Mouse (Mus musculus): Measurements from ENCODE around the gene Gm8909.
"Not testable (repeated sequence)": the region's sequence is repeated elsewhere in the genome, so short reads cannot be mapped to it uniquely, and the experiment has no call there.

Gene Gm8909

DNA sequence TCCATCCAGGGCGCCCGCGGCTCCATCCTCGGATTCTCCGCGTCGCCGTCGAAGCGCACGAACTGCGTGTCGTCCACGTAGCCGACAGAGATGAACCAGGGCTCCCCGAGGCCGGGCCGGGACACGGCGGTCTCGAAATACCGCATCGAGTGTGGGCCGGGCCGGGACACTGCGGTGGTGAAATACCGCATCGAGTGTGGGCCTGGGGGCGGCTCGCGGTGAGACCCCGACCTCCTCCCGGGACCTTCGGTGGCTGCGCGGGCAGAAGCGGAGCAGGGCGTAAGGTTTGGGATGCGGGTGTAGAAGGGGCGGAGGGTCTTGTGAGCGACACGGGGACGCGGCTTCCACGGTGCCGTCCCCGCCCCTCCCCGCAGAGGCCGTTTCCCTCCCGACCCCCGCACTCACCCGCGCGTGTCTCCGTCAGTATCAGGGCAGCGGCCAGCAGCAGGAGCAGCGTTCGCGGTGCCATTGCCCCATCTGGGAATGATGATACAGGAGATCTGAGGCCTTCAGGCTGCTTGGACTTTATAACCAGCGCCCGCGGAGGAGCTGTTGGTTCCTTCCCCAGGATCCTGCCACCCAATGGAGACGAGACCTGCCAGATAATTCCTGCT, at the start of gene Gm8909:
TSS of gene Gm8909 (minus strand) at position 499 of the 614 bp plus-strand sequence.
- in situ Hi-C loops (cut with MboI, MseI), result no loop called here

DNA sequence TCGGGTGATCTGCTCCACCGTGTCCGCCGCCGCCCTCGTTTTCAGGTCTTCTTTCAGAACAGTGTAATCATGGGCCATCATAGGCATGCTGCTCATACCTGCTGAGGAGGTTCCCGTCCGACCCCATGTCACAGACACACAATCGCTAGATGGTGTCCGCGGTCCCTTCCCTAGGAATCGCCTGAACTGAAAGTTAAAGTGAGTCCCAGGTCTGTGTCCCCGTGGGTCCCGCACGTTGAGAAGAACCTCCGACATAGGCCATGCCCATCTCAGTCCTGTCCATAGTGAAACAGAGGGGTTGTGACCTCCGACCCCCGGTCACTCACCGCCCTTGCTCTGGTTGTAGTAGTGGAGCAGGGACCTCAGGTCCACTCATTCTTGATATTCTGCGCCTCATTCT, 47.2 kb upstream of the Gm8909 start:
- in situ Hi-C loops (cut with MboI, MseI), result no loop called here

DNA sequence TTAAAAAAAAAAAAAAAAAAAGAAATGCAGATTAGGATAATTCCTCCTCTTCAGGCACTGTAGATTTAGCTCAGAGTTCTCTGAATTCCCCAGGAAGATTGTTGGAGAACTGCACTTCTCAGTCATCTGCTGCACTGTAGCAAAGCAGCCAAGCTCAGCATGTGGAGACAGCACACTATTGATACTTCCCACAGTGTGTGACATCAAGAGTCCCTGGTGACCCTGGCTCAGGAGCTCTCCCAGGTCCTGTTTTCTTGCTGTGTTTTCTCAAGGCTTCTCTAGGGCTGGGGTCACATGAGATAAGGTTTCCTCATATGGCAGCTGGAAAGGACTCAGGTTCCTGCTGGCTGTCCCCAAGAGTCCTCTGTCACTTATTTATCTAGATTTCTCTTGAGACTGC, 38.5 kb upstream of the Gm8909 start:
- in situ Hi-C loops (cut with MboI, MseI), result loop anchor here (10.0 kb wide), 1 partner anchor 58 kb away; no protein-coding TSS in a partner anchor

GRCm38 (mm10) chr17:36205862-36206261, 37.5 kb upstream of the Gm8909 start:
- in situ Hi-C loops (cut with MboI, MseI), result loop anchor here (10.0 kb wide), 1 partner anchor 59 kb away; no protein-coding TSS in a partner anchor

GRCm38 (mm10) chr17:36205456-36205855, 37.1 kb upstream of the Gm8909 start:
- in situ Hi-C loops (cut with MboI, MseI), result loop anchor here (10.0 kb wide), 1 partner anchor 59 kb away; no protein-coding TSS in a partner anchor

GRCm38 (mm10) chr17:36201851-36202250, 33.5 kb upstream of the Gm8909 start:
- in situ Hi-C loops (cut with MboI, MseI), result loop anchor here (10.0 kb wide), 1 partner anchor 63 kb away; no protein-coding TSS in a partner anchor

DNA sequence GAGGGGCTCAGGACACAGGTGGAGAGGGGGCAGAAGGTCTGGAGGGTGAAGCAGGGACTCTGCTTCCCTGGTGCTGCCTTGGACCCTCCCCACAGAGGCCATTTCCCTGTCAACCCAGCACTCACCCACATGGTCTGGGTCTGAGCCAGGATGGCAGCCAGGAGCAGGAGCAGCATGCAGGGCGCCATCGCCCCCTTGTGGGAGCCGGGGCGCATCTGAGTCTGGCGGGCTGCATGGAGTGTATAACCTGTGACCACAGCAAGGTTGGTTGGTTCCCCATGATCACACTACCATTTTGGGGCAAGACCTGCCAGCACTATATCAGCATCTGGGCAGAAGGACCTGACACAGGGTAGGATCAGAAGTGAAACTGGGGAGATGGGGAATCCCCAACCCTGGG, 30.0 kb upstream of the Gm8909 start:
- in situ Hi-C loops (cut with MboI, MseI), result no loop called here

DNA sequence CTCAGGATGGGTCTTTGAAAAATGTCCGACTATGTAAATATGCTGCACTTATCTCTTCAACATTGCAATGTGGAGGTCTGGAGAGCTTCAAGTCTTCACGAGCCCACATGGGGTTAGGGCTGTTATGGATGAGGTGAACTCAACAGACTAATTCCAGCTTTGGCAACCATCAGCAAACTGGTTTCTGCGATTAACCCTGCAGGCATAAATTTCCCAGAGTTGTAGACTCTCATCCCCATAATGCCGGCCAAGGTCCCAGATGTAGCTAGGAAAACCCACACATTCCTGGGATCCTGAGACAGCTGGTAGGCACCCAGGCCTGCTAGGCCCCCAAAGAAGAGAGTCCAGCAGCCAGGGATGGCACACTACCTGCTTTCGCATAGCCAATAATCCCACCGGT, 26.1 kb upstream of the Gm8909 start:
- in situ Hi-C loops (cut with MboI, MseI), result loop anchor here (5.0 kb wide), 1 partner anchor 33 kb away; no protein-coding TSS in a partner anchor

- in situ Hi-C loops (cut with MboI, MseI), result loop anchor here (5.0 kb wide), 1 partner anchor 34 kb away; no protein-coding TSS in a partner anchor
Measured at GRCm38 (mm10) chr17:36193546-36194141, 25.3 kb upstream of the Gm8909 start.

DNA sequence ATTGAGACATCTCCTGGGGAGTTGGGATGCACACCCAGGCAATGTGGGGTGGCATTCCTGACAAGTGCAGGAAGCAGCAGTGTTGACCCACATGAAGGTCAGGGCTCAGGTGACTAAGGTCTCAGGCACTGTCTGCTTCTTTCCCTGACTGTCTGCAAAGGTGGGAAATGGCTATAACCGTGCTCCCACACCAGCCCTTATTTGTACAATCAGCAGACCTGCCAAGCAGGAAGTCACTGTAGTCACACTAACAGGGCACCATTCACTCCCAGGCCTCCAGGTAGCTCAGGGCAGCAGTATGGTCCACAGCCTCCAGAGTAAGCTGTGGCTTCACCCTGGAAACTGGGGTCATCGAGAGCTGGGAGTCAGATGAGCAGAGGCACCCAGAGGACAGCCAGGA, 24.0 kb upstream of the Gm8909 start:
- in situ Hi-C loops (cut with MboI, MseI), result loop anchor here (5.0 kb wide), 1 partner anchor 35 kb away; no protein-coding TSS in a partner anchor

GRCm38 (mm10) chr17:36190169-36190507, 21.8 kb upstream of the Gm8909 start, which contains the start of gene H2-T3:
Gene H2-T3, minus strand, starts transcription at chr17:36190287.
- in situ Hi-C loops (cut with MboI, MseI), result loop anchor here (5.0 kb wide), 1 partner anchor 37 kb away; no protein-coding TSS in a partner anchor

- in situ Hi-C loops (cut with MboI, MseI), result loop anchor here (5.0 kb wide), 1 partner anchor 38 kb away; no protein-coding TSS in a partner anchor
Measured at GRCm38 (mm10) chr17:36189491-36190168, 21.3 kb upstream of the Gm8909 start.

- in situ Hi-C loops (cut with MboI, MseI), result no loop called here
Measured at GRCm38 (mm10) chr17:36187540-36187939, 19.2 kb upstream of the Gm8909 start.

DNA sequence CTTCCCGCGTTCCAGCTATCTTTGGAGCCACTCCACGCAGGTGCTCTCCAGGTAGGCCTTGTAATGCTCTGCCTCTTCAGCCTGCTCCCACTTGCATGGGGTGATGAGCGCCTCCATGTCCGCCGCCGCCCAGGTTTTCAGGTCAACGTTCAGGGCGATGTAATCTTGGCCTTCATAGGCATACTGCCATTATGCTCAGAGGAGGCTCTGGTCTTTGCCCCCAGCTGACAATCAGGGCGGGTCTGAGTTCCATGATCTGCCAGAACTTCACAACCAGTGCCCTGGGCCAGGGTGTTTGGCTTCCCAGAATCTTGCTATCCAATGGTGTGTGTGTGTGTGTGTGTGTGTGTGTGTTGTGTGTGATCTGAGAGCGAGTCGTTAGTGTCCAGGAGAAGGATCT, 13.9 kb upstream of the Gm8909 start:
- in situ Hi-C loops (cut with MboI, MseI), result no loop called here

DNA sequence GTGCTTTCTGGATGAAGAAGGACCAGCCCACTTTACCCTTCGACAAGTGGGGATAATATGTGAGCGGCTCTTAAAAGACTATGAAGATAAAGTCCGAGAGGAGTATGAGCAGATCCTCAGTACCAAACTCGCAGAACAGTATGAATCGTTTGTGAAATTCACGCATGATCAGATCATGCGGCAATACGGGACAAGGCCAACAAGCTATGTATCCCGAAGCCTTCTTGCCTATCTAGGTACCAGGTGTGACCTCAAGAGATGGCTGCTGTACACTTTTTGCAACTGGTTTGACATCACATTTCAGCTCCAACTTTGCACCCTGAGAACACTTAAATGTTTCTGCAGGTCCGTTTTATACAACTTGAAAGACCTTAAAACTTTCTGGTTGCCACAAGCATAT, 11.1 kb upstream of the Gm8909 start:
- in situ Hi-C loops (cut with MboI, MseI), result loop anchor here (5.0 kb wide), 1 partner anchor 87 kb away; no protein-coding TSS in a partner anchor

- in situ Hi-C loops (cut with MboI, MseI), result loop anchor here (5.0 kb wide), 1 partner anchor 87 kb away; no protein-coding TSS in a partner anchor
Measured at GRCm38 (mm10) chr17:36178938-36179337, 10.6 kb upstream of the Gm8909 start.

DNA sequence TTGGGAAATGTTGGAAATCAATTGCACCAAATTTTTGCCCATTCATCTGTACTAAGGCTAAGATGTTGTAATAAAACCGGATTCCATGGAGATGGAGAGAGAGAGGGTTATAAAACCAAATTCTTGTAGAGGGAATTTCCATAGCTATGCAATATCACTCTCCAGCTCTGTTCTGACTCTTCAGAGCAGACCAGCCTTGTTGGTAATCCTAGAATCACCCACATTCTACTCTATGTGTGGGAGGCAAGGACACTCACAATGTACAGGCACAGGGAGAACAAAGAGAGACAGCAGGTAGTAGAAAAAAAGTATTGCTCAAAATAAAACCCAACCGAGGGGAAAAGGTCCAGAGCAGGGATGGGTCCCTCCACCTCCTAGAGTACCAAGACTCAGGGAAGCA, 7.8 kb upstream of the Gm8909 start:
- in situ Hi-C loops (cut with MboI, MseI), result loop anchor here (5.0 kb wide), 1 partner anchor 84 kb away; no protein-coding TSS in a partner anchor

- in situ Hi-C loops (cut with MboI, MseI), result no loop called here
Measured at GRCm38 (mm10) chr17:36170287-36170814, 2.0 kb upstream of the Gm8909 start.

- in situ Hi-C loops (cut with MboI, MseI), result no loop called here
Measured at GRCm38 (mm10) chr17:36169753-36170152, 1.4 kb upstream of the Gm8909 start.

DNA sequence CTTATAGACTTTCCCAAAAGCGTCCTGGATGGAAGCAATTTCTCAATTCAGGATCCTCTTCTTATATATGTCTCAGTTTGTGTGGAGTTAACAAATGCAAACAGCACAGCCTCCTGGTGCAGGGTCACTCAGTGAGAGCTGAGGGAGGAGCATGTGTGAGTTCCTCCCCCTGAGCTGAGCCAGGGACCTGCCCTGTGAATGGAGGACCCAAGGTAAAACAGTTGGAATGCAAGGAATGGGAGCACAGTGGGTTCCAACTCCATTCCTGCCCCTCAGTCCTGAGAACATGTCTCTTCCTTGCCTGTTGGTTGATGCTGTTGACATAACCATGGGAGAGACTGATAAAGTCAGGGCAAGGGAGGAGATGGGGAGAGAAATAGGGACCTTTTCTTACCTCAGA, 757 bp upstream of the Gm8909 start:
- in situ Hi-C loops (cut with MboI, MseI), result not testable (repeated sequence)

DNA sequence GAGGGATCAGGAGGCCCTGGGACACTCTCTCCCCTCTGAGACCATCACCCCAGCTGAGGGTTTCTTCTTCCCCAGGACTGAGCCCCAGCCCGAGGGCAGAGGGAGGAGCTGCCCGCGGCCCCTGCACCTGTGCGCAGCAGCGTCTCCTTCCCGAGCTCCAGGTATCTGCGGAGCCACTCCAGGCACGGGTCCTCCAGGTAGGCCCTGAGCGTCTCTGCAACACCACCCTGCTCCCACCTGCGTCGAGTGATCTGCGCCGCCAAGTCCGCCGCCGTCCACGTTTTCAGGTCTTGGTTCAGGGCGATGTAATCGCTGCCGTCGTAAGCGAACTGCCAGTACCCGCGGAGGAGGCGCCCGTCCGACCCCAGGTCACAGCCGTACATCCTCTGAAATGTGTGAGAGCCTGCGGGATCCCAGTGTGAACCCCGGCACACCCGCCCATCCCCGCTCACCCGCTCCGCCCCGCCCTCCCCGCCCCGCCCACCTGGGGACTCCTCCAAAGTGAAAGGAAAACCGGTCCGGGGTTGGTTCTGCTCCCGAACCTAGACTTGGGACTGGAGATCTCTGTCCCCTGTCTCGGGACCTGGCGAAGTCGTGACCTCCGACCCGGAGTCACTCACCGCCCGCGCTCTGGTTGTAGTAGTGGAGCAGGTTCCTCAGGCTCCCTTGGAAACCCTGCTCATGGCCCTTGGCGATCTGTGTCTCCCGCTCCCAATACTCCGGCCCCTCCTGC, 865 bp downstream of the Gm8909 start:
- in situ Hi-C loops (cut with MboI, MseI), result no loop called here
